Mouse (Mus musculus): ENCODE data around the gene Krtap1-4. TPM values are rescaled to one million over a fixed set of nuclear protein-coding genes. Genes with fewer than 3 reads are reported as not detected.
"Not testable (repeated sequence)": the region's sequence is repeated elsewhere in the genome, so short reads cannot be mapped to it uniquely, and the experiment has no call there.

The Krtap1-4 gene
- total RNA-seq (2021): not detected

DNA sequence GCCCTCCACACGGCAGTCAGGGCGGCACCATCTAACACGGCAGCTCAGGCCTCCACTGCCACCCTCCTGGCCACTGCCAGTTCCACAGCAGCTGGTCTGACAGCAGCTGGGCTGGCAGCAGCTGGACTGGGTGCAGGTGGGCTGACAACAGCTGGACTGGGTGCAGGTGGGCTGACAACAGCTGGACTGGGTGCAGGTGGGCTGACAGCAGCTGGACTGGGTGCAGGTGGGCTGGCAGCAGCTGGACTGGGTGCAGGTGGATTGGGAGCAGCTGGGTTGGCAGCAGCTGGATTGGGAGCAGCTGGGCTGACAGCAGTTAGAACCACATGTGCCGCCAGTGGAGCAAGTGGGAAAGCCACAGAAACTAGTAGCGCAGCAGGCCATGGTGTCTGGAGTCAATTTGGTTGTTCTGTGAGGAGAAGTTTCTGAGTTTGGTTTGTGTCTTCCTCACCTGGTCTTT lies at the start of gene Krtap1-4:
Gene Krtap1-4 (minus strand): TSS at position 410 of the 460 bp plus-strand sequence.
- DNase-seq: no peak

DNA sequence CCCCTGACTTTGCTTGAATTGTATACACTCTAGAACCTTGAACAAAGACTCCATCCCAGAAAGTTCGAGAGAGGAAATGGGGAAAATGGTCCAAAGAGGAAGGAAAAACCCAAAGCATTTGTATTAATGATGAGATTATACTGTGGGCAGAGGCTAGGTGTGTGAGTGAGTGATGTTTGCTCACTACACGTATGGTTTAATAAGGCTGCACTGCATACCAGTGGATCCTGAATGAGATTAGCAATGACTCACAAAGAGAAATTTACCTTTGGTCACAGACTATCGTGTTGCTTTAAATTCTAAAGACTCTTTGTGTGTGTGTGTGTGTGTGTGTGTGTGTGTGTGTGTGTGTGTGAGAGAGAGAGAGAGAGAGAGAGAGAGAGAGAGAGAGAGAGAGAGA lies 47.4 kb upstream of the Krtap1-4 start:
- no peak for DNase-seq

GRCm38 (mm10) chr11:99628138-99628537 lies 44.7 kb upstream of the Krtap1-4 start, which contains the start of gene Krtap4-1:
Krtap4-1 (minus strand) TSS chr11:99628238.
- no peak for DNase-seq

GRCm38 (mm10) chr11:99620335-99620734 lies 36.9 kb upstream of the Krtap1-4 start, which contains the start of gene Gm11562:
Gm11562 (minus strand) TSS chr11:99620435.
- DNase-seq: no peak

DNA sequence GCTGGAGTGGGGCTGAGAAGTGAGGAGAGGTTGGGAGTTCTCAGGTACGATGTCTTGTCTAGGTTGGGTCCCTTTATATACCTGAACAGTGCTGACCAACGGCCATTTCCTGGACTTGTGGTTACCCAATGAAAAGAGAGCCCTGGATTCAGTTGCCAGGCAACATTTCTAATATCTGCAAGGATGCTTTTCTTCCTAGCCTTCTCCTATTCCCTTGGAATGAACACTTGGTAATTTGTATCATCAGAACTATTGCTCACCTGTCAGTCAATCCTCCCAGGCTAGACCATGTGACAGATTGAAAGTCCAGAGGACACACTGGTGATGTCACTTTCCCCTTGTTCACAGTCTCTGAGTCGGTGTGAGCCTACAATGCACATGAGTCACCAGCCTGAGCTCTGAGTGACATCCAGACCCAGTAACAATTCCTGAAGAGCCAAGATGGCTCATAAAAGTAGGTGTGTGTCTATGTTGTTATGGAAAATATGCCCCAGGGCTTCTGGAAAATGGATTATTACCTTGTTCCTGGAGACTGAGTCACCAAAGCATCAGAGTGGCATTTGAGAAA lies 31.4 kb upstream of the Krtap1-4 start, which contains the start of gene Krtap2-4:
Gene Krtap2-4 (minus strand): TSS at position 51 of the 568 bp plus-strand sequence.
- no peak for DNase-seq

GRCm38 (mm10) chr11:99610089-99610488 lies 26.6 kb upstream of the Krtap1-4 start, which contains the start of gene Gm11937:
Gm11937 (minus strand) TSS chr11:99610189.
- not testable (repeated sequence) for DNase-seq

- DNase-seq: peak; percentile 32 to 37
These were observed 25.7 kb upstream of the Krtap1-4 start for GRCm38 (mm10) chr11:99609126-99609525.

- not testable (repeated sequence) for DNase-seq
These were observed 19.8 kb upstream of the Krtap1-4 start, which contains the start of gene Gm11938 for GRCm38 (mm10) chr11:99603208-99603607. Gm11938 (minus strand) TSS chr11:99603308.

GRCm38 (mm10) chr11:99597742-99598141 lies 14.3 kb upstream of the Krtap1-4 start, which contains the start of gene Krtap9-3:
Krtap9-3 (minus strand) TSS chr11:99598105.
- not testable (repeated sequence) for DNase-seq

DNA sequence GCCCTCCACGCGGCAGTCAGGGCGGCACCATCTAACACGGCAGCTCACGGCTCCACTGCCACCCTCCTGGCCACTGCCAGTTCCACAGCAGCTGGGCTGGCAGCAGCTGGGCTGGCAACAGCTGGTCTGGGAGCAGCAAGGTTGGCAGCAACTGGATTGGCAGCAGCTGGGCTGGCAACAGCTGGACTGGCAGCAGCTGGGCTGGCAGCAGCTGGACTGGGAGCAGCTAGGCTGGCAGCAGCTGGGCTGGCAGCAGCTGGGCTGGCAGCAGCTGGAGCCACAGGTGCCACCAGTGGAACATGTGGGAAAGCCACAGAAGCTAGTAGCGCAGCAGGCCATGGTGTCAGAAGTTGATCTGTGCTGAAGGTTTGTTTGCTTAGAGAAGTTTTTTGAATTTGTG lies 7.5 kb upstream of the Krtap1-4 start, which contains the start of gene Krtap1-3:
Gene Krtap1-3 (minus strand): TSS at position 359 of the 400 bp plus-strand sequence.
- no peak for DNase-seq

DNA sequence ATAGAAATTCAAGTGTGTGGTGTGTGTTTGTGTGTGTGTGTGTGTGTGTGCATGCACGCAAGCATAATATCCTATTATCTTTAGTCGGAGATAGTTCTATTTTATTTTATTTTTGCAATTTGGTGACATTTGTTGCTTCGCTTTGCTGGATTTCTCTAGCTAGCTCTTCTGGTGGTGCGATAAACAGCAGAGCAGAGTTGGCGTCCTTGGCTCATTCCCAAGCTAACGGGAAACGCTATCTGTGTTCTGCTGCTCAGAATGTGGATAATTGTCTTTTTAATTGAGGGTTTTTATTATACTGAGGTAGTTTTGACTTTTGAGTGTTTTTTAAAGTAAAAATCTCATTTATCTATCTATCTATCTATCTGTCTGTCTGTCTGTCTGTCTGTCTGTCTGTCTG lies 1.6 kb upstream of the Krtap1-4 start:
- DNase-seq: peak; percentile 41 to 49

DNA sequence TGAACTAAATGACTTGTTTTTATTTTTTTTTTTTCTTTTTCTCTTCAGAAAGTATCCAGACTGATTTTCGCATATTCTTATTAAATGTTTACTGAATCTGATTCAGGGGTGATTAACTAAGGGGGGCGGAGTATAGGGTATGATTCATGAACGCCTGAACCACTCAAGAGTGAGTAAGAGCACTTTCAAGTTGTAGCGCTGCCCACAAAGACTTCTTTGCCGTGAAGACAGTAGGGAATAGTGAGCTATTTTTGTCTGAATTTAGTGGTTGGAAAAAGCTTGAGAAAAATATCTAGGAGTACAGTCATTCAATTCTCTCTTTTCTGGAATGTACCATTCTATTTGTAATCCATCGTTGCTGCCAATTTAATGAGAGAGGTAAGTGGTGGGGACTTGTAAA lies 1.9 kb downstream of the Krtap1-4 start:
- DNase-seq: no peak

DNA sequence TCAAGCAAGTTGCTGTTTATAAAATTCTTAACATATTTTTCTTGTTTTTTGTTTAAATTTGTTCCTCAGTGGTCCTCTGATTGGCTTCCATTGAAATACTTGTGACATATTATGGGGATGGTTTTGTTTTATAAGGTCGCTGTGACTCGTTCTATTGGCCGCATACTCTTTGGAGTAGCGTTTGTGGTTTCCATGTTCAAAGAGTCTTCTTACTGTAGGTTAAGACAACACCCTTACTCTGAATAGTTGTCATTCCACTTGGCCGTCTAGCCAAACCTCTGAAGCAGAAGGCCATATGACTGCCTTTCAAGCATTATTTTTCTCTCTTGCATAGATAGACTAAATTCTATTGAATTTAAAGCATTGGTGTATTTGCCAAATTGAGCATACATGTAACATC lies 2.4 kb downstream of the Krtap1-4 start:
- DNase-seq: no peak

- DNase-seq: no peak
These were observed 2.8 kb downstream of the Krtap1-4 start, which contains the start of gene Krtap1-5 for GRCm38 (mm10) chr11:99580636-99581035. Krtap1-5 (minus strand) TSS chr11:99581016.

DNA sequence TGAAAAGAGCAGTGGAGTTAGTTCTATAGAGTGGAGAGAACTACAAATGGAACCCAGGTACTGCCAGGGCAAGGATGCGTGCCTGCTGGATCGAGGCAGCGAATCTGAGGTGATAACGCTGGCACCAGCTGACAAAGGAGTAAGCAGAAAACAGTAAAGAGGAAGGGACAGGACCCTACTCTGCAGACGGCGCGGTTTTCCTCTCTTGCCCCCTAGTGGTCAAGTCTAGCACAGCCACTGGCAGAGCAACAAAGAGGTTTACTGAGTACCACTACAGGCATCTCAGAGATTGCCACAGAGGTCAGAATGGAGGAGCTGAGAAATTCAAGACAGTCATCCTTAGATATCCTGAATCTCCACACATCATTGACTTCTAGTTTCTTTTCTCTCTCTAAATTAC lies 9.3 kb downstream of the Krtap1-4 start:
- DNase-seq: peak; percentile 50 to 63

DNA sequence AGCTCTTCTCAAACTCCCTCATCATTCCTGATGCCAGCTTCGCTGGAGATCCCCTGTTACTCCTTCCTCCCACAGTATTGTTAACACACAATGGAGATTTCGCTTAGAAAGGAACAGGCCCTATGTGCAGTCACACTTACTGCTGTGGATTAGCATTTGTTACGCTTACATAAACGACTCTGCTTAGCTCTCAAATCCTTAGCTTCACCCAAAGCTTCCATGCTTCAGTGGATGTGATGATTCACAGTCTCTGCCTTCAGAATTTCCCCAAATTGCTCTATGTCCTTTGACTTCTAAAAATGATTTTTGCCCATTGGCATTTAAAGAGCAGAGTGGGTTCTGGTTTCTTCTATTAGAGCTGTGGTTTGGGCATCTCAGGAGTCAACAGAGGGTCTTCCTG lies 10.3 kb downstream of the Krtap1-4 start:
- DNase-seq: no peak

GRCm38 (mm10) chr11:99566530-99566929 lies 16.9 kb downstream of the Krtap1-4 start, which contains the start of gene Krtap3-1:
Krtap3-1 (minus strand) TSS chr11:99566630.
- DNase-seq: no peak

GRCm38 (mm10) chr11:99562580-99562979 lies 20.9 kb downstream of the Krtap1-4 start:
- no peak for DNase-seq

DNA sequence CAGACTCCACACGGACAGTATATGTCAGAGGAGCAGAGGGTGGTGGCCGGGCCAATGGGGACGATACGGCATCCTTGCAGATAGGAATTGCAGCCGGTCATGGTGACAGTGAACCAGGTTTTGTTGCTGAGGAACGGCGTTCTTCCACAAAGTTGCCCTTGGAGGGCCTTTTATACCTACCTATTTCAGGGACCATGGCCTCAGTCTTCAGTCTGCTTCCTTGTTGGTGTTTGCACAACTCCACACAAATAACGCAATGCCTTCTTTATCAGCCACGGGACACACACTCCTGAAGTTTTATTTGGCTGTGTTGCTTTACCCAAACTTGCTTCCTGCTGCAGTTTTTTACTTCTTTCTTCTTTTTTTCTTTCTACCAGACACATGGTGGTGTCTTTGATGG lies 24.1 kb downstream of the Krtap1-4 start, which contains the start of gene Gm11939:
Gene Gm11939 (minus strand): TSS at position 101 of the 400 bp plus-strand sequence.
- DNase-seq: no peak

DNA sequence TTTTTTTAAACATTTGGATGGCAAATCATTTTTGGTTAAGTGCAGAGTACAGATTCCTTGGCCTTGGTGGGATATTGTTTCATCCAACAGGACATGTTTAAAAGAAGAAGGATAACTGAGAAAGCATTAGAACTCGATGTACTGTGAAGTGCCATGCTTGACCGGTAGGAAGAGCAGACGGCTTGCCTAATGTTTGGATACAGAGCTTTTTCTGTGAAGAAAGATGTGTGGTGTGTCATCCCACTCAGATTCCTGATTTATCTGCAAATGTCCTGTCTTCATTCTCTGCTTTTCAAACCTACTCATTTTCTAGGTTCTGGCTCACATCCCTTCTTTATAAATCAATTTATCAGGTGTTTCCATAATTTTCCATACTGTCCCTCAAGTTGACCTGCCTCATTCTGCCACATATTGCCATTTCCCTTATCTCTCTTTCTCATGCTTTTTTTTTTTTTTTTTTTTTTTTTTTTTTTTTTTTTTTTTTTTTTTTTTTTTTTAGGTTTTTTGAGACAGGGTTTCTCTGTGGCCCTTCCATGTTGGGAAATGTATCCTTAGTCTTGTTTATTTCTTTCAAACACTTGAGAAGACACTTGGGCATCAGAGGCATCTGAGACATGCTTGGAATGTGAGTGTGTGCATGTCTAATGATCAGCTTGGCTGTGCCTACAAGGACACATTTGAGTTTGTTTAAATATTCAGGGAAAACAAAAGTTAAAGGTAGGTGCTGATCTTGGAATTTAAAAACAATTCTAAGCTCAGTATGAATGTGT lies 25.3 kb downstream of the Krtap1-4 start:
- no peak for DNase-seq

GRCm38 (mm10) chr11:99556753-99557152 lies 26.7 kb downstream of the Krtap1-4 start, which contains the start of gene Krtap3-2:
Krtap3-2 (minus strand) TSS chr11:99556853.
- no peak for DNase-seq

- no peak for DNase-seq
These were observed 27.3 kb downstream of the Krtap1-4 start for GRCm38 (mm10) chr11:99556195-99556594.

DNA sequence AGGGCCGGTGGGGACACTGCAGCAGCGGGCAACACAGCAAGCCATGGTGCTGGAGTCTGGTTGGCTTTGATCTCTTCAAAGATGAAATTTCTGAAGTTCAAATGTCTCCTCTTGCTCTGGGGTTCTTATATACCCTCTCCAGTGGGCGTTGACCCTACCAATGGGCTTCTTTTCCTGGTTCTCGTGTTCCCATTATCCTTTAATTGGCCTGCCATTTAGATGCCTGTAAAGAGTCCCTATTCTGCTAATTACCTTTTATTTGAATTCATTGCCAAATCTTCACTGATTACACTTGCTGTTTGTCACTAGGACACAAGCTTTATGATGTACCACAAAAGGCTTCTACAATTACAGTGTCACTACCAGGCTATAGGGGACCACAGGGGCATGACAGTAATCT lies 32.7 kb downstream of the Krtap1-4 start, which contains the start of gene Krtap3-3:
Gene Krtap3-3 (minus strand): TSS at position 101 of the 400 bp plus-strand sequence.
- DNase-seq: no peak
